Mouse (Mus musculus): ENCODE measurements around the gene Timeless.
A peak's percentile ranks its signal among the peaks of the same experiment; 100 is the strongest.
"Not testable (repeated sequence)": the region's sequence is repeated elsewhere in the genome, so short reads cannot be mapped to it uniquely, and the experiment has no call there.

Gene Timeless

DNA sequence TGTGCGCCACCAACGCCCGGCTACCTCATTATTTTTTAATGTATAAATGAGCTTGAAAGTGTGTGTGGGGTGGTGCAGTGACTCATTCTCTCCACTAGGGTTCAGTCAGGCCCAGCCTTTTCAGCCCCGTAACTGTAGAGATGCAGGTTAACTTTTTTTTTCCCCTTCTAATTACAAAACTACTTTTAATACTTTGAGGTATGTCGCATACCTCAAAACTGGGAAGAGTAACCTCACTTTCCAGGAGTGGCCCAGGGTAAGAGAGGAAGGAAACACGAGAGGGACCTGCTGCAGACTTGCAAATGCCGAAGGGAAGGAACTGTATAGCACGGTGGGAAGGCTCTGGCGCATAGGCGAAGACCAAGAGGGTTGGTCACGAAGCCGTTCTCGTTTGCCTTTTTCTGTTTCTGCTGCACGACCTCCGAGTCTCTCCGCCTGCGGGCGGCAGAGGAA, 19.0 kb upstream of the Timeless start:
- peak; percentile 60 for DNase-seq (ENCODE audit: low spot score)

DNA sequence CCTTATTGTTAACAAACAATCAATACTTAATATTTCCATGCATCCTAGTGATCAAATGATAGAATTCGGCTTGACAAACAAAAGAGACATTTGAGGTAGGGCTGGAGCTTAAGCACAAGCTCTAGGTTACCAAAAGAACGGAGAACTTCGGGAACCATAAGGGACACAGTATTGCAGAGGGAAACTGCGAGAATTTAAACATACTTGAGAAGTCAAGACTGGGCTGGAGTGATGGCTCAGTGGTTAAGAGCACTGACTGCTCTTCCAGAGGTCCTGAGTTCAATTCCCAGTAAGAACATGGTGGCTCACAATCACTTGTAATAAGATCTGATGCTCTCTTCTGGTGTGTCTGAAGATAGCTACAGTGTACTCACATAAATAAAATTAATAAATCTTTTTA, 17.8 kb upstream of the Timeless start:
- DNase-seq (ENCODE audit: low spot score), result not testable (repeated sequence)

DNA sequence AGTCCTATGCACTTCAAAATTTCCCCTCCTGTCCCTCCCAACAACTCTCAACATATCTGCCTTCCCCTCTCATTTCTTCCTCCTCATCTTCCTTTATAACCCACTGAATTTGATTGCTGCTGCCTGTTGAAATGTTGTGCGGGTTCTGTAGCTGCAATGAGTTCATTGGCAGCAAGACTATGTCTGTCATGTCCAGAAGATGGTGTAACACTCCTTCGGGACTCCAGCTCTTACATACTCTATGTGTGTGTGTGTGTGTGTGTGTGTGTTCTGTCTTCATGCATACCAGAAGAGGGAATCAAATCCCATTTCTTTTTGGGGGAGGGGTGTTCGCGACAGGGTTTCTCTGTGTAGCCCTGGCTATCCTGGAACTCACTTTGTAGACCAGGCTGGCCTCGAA, 16.9 kb upstream of the Timeless start:
- peak; percentile 55 for DNase-seq (ENCODE audit: low spot score)

DNA sequence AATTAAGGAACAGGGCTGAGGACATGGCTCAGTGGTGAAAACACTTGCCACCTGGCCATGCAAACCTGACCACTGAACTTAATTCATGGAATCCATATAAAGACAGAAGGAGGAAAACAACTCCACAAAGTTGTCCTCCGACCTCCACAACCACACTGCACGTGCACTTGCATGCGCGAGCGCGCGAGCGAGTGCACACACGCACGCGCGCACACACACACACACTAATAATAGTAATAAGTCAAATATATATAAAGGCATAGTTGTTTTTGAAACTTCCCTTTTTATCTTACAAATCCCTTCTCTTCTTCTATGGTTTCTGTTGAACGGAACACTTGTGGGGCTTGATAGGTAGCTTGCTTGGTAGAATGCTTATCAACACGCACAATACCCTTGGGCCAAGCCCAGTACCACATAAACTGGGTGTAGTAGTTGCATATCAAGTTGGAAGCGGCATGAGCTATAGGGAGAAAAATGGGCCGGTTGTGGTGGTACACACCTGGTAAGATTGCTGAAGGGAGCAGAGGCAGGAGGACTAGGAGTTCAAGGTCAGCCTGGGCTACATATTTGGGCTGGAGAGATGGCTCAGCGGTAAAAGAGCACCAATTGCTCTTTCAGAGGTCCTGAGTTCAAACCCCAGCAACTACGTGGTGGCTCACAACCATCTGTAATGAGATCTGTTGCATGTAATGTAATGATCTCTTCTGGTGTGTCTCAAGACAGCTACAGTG, 13.3 kb upstream of the Timeless start:
- no peak for DNase-seq (ENCODE audit: low spot score)

DNA sequence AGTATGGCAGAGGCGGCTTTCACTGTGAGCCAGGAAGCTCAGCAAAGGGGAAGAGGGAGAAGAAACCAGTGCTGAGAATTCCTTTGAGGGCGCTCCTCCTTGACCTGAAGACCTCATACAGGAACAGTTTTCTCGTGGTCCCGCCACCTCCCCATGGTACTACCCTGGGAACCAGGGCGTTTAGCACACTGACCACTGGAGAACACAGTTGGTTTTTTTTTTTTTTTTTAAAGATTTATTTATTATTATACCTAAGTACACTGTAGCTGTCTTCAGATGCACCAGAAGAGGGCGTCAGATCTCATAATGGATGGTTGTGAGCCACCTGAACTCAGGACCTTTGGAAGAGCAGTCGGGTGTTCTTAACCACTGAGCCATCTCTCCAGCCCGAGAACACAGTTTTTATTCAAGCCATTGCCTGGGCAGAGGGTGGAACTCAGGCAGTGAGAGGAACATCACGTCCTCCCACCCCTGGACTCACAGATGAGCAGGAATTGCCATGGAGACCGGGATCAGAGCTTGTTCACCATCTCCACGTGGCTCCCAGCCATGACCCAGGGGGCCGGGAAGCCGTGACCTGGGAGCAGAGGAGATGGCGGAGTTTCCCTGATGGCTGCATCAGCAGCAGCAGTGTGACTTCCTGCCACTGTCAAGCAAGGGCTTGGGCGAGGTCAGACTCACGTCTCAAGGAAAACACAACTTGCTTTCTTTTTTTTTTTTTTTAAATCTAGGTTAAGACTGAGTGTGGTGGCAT, 10.2 kb upstream of the Timeless start:
- no peak for DNase-seq (ENCODE audit: low spot score)

DNA sequence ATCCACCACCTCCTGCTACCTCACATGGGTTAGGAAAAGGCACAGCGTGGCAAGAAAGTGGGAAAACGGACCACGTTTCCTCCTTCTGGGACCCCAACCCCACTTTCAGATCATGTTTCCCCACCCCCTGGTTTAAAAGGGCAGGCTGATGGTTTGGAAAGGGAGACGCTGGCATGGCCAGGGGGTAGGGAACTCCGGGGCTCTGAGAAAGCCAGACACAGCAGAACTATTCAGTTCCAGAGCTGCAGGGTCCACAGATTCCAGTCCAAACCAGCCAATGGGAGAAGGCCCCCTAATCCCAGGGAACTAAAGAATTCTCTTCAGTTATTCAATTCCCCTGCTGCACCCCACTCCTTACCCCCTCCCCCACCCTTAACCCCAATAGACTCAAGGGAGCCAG, 6.8 kb upstream of the Timeless start:
- no peak for DNase-seq (ENCODE audit: low spot score)

DNA sequence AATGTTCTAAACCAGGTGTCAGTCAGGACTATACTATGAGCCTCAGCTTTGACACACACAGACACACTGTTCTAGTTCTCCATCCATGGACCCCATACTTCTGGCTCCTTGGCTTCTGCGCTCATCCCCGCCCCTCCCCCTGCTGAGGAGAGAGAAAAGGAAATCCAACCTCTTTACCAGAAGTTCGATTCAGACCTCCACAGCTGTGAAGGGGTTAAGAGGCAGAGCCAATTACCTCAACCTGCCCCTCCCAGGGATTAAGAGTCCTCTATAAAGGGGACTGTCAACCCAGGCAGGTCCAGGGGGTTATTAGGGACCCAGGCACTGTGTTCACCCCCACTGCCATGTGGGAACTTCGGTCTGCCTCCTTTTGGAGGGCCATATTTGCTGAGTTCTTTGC, 6.3 kb upstream of the Timeless start, which contains the start of gene Mip:
Gene Mip, plus strand, starts transcription at position 301 of the 400 bp plus-strand sequence.
- DNase-seq (ENCODE audit: low spot score), result no peak

DNA sequence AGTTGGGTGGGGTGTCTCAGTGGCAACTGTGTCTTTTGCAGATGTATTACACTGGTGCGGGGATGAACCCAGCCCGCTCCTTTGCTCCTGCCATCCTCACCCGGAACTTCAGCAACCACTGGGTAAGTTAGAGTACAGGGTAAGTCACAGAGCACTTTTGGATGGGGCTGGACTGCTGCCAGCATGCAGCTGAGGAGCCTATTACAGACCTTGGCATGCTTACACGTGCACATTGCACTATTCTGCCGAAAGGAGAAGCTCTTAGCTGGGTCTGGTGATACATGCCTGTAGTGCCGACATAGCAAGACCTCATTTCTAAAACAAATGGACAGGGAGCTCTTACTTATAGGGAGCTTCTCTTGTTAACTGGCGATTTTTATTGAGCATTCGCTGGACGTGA, 4.3 kb upstream of the Timeless start:
- DNase-seq (ENCODE audit: low spot score), result no peak

DNA sequence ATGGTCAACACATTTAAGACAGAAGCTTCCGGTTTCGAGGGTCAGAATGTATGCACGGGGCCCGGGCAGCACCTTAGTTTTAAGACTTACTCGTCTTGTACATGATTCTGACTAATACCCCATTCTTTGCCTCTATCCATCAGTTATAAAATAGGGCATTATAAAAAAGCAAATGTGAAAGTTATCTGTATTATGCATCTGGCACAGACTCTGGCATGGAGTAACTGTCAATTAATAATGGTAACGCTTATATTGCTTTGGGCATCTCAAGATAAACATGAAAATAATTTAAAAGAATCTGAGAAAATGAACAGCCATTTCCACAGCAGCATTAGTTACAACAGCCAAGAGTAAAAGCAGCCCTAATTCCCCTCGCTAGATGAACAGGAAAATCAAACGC, 3.9 kb upstream of the Timeless start:
- no peak for DNase-seq (ENCODE audit: low spot score)

DNA sequence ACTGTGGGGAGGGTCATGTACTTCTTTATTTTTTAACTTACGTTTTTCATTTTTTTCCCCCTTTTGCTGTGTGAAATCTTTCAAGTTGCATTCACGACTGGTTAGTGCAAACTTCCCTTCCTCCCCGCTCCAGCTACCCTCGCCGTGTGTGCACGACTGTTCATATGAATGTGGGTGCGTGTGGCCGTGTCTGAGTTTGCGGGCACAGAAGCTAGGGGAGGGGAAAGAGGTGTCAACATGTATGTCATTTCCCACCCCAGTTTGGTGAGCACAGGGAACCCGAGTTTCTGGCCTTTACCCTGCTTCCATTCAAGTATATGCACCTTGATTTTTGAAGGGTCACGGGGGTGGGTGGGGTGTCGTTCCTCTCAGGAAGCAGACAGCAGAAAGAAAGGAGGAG, 1.3 kb upstream of the Timeless start:
- DNase-seq (ENCODE audit: low spot score), result no peak

DNA sequence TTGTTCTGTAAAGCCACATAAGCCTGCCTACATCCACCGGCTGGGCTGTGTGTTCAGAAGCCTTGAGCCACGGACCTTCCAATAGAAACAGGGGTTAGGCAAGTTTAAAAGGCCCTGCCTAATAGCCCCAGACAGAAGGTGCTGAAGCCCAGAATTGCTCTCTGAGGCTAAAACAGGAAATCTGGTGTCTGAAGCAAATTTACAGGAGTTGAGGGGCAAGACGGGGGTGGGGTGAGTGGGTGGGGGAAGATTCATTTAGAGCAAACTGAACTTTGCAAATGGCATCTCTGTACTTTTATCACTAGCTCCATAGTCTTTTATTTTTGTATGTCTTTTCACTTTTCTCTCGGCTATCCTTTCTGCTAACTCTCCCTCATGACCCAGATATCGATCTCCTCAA, 719 bp upstream of the Timeless start:
- DNase-seq (ENCODE audit: low spot score), result no peak

DNA sequence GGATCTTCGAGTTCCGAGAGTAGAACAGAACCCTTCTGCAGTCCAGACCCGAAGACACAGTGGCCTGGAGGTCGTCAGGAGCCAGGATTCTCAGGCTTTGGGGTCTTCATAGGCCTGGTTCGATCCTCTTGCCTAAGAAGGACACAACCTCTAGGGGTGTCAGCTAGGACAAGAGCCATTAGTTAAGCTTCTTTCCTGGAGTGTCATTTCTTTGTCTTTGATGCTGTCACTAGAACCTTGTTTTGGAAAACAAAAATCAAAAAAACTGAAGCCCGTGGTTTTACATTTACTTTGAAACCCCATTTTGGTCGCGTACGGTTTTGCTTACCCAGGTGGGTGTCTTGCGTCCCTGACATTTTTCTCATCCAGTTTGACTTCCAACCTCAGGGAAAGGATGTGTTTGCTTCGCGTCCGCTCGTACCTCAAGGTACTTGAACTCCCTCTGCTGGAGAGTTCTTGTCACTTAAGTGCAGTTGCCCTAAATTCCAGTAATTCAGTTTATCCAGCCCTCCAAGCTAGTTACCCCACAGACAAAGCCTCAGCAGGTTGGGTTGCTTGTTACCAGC, 638 bp downstream of the Timeless start:
- DNase-seq (ENCODE audit: low spot score), result peak; percentile 83

DNA sequence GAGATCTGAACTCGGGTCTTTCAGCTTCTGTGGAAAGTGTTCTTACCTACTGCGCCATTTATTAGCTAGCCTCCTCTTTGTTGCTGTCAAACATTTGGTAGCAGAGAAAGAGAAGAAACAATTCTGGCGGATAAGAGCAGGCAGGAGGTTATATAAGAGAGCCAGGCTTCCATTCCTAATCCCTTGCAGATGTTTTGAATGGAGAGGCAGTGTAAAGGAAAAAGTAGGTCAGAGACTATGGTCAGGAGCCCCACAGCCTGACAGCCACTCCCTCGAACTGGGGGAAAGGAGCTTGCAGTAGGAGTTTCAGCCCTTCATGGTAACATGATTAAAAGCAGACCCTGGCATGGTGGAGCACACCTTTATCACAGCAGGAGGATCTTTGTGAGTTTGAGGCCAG, 4.5 kb downstream of the Timeless start:
- DNase-seq (ENCODE audit: low spot score), result peak; percentile 70

DNA sequence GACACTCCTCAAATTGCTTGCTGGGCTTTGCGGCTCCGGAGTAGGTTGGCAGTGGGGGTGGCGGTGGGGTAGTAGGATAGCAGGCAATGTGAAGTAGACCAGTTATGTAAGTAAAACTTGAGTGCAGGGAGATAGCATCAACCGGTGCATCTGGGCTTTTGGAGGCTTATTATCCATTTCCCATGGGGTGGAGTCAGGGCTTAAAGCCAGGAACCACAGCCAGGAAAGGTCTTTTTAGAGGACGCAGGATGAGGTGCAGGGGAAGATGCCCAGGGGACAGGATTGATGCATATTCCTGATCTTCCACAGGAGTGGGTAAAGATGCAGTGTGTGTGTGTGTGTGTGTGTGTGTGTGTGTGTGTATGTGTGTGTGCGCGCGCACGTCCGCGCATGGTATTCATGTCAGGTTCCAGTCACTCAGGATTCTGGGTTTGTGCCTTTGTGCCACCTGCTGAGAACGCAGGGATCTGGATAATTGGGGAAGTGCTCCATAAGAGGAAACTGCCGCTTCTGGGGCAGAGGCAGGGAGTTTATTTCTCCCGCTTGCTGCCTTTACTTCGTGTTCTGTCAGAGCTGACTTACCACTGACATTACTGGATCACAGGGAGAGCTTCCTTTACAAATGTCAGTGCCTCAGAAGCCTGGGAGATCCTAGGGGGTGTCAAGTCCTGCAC, 6.1 kb downstream of the Timeless start:
- DNase-seq (ENCODE audit: low spot score), result no peak

DNA sequence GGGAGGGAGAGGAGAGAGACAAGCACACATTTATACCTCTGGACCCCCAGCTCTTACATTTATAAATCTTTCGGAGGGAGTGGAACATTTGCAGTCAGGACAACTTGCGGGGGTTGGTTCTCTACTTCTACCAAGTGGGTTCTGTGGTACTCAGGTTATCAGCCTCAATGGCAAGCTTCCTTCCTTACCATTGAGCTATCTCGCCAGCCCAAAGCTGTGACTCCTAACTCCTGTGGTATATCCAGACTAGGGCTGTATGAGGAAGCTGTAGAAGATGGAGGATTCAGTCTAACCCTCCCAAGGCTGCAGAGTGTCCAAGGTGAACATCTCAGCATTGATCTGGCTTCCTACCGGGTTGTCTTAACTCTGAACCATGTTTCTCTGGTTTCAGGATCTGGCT, 7.3 kb downstream of the Timeless start:
- no peak for DNase-seq (ENCODE audit: low spot score)

DNA sequence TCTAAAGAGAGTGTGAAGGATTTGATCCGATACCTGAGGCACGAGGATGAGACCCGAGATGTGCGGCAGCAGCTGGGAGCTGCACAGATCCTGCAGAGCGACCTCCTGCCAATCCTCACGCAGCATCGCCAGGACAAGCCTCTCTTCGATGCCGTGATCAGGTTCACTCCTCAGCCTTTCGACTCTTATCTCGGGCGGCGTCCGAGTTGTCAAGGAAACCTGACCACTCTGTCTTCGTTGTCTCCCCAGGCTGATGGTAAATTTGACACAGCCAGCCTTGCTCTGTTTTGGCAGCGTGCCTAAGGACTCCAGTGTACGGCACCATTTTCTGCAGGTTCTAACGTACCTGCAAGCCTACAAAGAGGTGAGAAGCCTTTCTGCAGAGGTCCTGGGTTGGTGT, 8.3 kb downstream of the Timeless start:
- no peak for DNase-seq (ENCODE audit: low spot score)

DNA sequence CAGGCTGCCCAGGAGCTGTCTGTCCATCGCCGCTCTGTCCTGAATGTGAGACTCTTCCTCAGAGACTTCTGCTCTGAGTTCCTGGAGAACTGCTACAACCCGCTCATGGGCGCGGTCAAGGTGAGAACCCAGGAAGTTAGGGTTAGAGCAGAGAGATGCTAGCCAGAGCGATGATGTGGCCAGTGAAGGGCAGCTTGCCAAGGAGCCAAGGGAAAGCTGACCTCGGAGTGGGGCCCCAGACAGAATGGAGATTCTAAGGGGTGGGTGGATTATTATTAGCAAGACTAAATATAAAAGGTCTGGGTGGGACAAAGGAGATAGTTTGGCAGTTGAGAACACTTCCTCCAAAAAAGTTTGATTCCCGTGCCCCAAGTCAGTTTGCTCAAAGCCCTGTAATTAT, 11.4 kb downstream of the Timeless start:
- no peak for DNase-seq (ENCODE audit: low spot score)

DNA sequence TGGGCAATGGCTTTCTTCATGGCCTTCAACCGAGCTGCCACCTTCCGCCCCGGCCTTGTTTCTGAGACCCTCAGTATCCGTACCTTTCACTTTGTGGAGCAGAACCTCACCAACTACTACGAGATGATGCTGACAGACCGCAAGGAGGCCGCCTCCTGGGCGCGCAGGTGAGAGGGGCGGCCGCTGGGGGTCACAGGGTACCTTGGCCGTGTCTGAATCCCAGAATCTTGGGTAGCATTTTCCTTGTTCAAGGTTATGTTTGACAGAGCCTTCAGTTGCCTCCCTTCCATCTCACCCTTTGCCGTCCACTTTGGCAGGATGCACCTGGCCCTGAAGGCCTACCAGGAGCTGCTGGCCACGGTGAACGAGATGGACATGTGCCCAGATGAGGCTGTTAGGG, 12.3 kb downstream of the Timeless start:
- no peak for DNase-seq (ENCODE audit: low spot score)

DNA sequence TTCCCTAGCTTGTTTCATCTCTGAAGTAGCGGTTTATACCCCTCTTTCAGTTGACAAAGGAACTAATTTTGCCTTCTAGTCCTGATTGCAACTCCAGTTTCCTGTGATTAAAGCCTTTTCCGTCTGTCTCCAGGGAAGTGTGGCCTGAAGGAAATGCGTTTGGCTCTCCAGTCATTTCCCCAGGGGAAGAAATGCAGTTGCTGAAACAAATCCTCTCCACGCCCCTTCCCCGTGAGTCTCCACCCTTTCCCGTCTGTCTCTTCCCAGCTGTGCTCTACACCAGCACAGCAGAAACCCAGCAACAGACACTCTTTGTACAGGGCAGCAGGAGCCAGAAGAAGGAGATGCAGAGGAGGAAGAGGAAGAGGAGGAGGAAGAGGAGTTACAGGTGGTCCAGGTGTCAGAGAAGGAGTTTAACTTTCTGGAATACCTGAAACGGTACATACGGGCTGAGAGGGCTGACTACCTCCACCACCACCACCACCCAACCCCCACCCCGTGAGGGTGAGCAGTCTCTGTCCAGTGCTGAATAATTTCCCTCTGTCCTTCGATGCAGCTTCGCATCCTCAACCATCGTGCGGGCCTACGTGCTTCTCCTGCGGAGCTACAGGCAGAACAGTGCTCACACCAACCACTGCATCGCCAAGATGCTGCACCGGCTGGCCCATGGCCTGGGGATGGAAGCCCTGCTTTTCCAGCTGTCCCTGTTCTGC, 15.3 kb downstream of the Timeless start:
- DNase-seq (ENCODE audit: low spot score), result peak; percentile 32

DNA sequence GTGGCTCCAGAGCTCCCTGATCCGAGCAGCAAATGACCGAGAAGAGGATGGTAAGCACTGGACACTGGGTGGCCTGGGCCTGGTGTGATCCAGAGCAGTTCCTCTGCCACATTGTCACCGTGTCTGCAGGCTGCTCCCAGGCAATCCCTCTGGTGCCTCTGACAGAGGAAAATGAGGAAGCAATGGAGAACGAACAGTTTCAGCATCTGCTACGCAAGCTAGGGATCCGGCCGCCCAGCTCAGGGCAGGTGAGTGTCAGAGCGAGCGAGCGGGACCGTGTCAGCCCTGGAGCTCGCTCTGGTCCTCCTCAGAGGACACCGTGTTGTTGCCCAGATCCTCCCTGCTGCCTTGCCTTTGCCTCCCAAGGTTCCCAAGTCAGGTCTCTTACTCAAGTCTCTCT, 18.7 kb downstream of the Timeless start:
- no peak for DNase-seq (ENCODE audit: low spot score)

DNA sequence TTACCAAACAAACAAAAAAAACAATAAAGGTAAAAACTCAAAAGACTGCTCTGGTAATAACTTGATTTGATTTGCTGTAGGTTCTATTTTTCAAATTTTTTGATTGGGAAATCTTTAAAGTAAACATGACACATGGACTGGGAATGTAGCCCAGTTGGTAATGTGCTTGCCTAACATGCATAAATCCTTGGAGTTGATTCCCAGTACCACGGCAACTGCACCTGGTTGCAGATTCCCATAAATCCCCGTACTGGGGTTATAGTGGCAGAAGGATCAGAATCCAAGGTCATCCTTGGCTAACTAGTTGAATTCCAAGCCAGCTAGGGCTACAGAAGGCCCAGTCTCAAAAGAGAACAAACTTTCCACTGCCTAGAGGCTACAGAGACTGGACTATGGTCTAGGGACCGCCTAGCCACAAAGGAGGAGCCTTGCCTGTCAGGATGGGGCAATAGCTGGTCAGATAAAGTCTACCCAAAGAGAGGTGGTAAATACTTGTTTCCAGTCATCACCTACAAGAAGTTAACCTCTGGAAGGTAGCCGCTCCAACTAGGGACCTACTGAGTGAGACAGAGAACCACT, 21.9 kb downstream of the Timeless start, which contains the start of gene Apon:
Gene Apon, plus strand, starts transcription at position 420 of the 579 bp plus-strand sequence.
- DNase-seq (ENCODE audit: low spot score), result peak; percentile 77

DNA sequence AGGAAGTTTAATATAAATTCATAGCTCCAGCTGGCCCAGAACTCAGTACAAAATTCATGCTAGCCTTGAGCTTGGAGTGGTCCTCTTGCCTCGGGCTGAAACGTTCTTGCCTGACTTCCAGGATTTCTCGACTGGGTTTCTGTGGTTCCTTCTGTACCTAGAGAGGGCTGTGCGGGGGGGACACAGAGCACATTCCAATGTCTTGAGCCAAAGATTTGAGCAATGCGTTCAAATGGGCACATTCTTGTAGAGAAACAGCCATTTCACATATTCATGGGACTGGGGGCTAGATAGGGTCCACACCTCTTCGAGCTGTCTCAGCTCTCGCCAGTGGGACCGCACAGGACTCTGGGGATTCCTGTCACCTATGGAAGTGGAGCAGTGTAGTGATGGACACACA, 24.1 kb downstream of the Timeless start:
- DNase-seq (ENCODE audit: low spot score), result no peak
